Mouse (Mus musculus): ENCODE measurements around the gene Tmem219.

Gene Tmem219

GRCm38 (mm10) chr7:126862147-126862784 is 60.5 kb downstream of the Tmem219 start, which contains the start of gene Ino80e:
Gene Ino80e, minus strand, starts transcription at chr7:126862377.
- peak; percentile 90 for DNase-seq (ENCODE audit: low read depth, low spot score)

GRCm38 (mm10) chr7:126861429-126862130 is 61.1 kb downstream of the Tmem219 start, which contains the start of gene Hirip3:
Gene Hirip3, plus strand, starts transcription at chr7:126861972.
- peak; percentile 88 for DNase-seq (ENCODE audit: low read depth, low spot score)

- DNase-seq (ENCODE audit: low read depth, low spot score), result no peak
These were observed 61.7 kb downstream of the Tmem219 start for GRCm38 (mm10) chr7:126860987-126861386.

- no peak for DNase-seq (ENCODE audit: low read depth, low spot score)
These were observed 65.8 kb downstream of the Tmem219 start for GRCm38 (mm10) chr7:126856741-126857420.

- DNase-seq (ENCODE audit: low read depth, low spot score), result no peak
These were observed 67.1 kb downstream of the Tmem219 start for GRCm38 (mm10) chr7:126855641-126856040.

- no peak for DNase-seq (ENCODE audit: low read depth, low spot score)
These were observed 69.3 kb downstream of the Tmem219 start for GRCm38 (mm10) chr7:126853454-126853853.

GRCm38 (mm10) chr7:126851192-126851591 is 71.5 kb downstream of the Tmem219 start:
- DNase-seq (ENCODE audit: low read depth, low spot score), result no peak

GRCm38 (mm10) chr7:126850161-126850560 is 72.6 kb downstream of the Tmem219 start:
- no peak for DNase-seq (ENCODE audit: low read depth, low spot score)

GRCm38 (mm10) chr7:126848794-126849193 is 73.9 kb downstream of the Tmem219 start:
- no peak for DNase-seq (ENCODE audit: low read depth, low spot score)

- DNase-seq (ENCODE audit: low read depth, low spot score), result no peak
These were observed 75.0 kb downstream of the Tmem219 start for GRCm38 (mm10) chr7:126847421-126848398.

- no peak for DNase-seq (ENCODE audit: low read depth, low spot score)
These were observed 75.6 kb downstream of the Tmem219 start, which contains the start of gene Doc2a for GRCm38 (mm10) chr7:126847116-126847420. Gene Doc2a, plus strand, starts transcription at chr7:126847416.

- DNase-seq (ENCODE audit: low read depth, low spot score), result no peak
These were observed 77.2 kb downstream of the Tmem219 start for GRCm38 (mm10) chr7:126845516-126845915.

- DNase-seq (ENCODE audit: low read depth, low spot score), result no peak
These were observed 79.4 kb downstream of the Tmem219 start for GRCm38 (mm10) chr7:126843276-126843675.

Data from skeletal muscle tissue, adult 2 months (tissue).